Mouse (Mus musculus) G1E (cell line): ENCODE data around the gene Nrf1. TPM values are rescaled to one million over a fixed set of nuclear protein-coding genes. Genes with fewer than 3 reads are reported as not detected.

Source experiments
- ATAC-seq: 2 replicates; pipeline ENCODE4 v1.8.0; 2016; ENCODE audit warnings: mild to moderate bottlenecking; ENCODE audit not compliant: insufficient number of reproducible peaks, poor library complexity, low FRiP score, severe bottlenecking; ENCODE audit errors: extremely low read depth
- DNase-seq: peaks from one replicate; pipeline ENCODE4 v3.0.0; 2012; ENCODE audit warnings: low spot score
- H3K27me3 ChIP-seq: 2 replicates; pipeline ENCODE4 v1.6.1; 2012; ENCODE audit warnings: mild to moderate bottlenecking, low read length, inconsistent platforms; ENCODE audit not compliant: insufficient read depth
- H3K36me3 ChIP-seq: replicated peaks from 2 replicates; pipeline ENCODE3; 2012; ENCODE audit warnings: mild to moderate bottlenecking, inconsistent platforms
- H3K4me1 ChIP-seq: 2 replicates; pipeline ENCODE4 v1.6.1; 2012; ENCODE audit warnings: low read depth, low read length, inconsistent platforms, mixed read lengths; ENCODE audit not compliant: insufficient read depth
- H3K4me3 ChIP-seq: 2 replicates; pipeline ENCODE4 v1.5.1; 2012; ENCODE audit warnings: low read depth, mild to moderate bottlenecking, inconsistent platforms, low read length, moderate library complexity, mixed read lengths
- H3K9me3 ChIP-seq: replicated peaks from 2 replicates; pipeline ENCODE4 v1.6.1; 2012; ENCODE audit warnings: inconsistent platforms
- CTCF ChIP-seq: IDR thresholded peaks from 2 replicates; pipeline ENCODE4 v1.5.1; 2012; ENCODE audit warnings: low read depth, low read length, inconsistent platforms, mixed read lengths
- GATA1 ChIP-seq: IDR thresholded peaks from 2 replicates; pipeline ENCODE4 v1.6.1; 2012; ENCODE audit warnings: borderline replicate concordance, low read length, inconsistent platforms, mixed read lengths
- GATA2 ChIP-seq: IDR thresholded peaks from 2 replicates; pipeline ENCODE4 v1.6.1; 2012; ENCODE audit warnings: low read depth, low read length, inconsistent platforms, borderline replicate concordance
- POLR2AphosphoS5 ChIP-seq: IDR thresholded peaks from 2 replicates; pipeline ENCODE4 v1.6.1; 2012; ENCODE audit warnings: low read depth, low read length, inconsistent platforms; ENCODE audit not compliant: insufficient replicate concordance
- TAL1 ChIP-seq: conservative IDR thresholded peaks from 2 replicates; pipeline ENCODE4 v1.6.1; 2012; ENCODE audit warnings: low read depth, low read length, inconsistent platforms, mixed read lengths
- polyA plus RNA-seq: library from polyadenylated mRNA; stranded (reverse); fragments of >175 nt; gene quantifications from 2 replicates; pipeline ENCODE4 v1.2.3, GENCODE M21; 2012
- total RNA-seq, 2 experiments: library from RNA; stranded (forward) in 1 of 2; stranded (reverse) in 1 of 2; fragments of 200-1000 nt in 1 of 2; fragments of >200 nt in 1 of 2; fragmentation: Nextera tagmentation in 1 of 2; gene quantifications; 2 replicates each; pipeline ENCODE4 v1.2.3; 2014 to 2017

Gene Nrf1
- total and polyA plus RNA-seq, 3 experiments: 9.7 to 79.0 (median 52.4) TPM

DNA sequence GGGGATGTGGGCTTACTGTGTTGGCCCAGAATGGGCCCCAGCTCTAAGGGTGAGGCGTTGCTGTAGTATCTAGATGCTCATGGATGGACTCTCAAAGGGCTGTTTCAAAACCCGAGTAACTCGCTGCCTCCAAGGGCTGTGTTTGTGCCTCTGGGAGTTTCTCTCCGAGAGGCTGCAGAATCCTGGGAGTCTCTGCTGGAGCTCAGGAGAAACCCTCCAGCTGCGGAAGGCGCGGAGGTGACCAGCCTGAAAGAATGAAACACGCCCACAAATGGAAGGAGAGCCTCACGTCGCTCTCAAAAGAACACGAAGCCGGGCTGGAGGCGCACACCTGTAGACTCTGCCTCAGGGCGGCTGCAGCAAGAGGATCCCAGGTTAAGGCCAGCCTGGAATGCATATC is 129.5 kb downstream of the Nrf1 start:
- no peak for DNase-seq
- Histone ChIP-seq H3K9me3 (peaks cover 8% of the 10 kb centered on the region; the same call in 1 of the 2 replicates), H3K36me3 (no peaks in the 10 kb centered on the region), H3K4me1 (peaks cover 42% of the 10 kb centered on the region), H3K4me3 (no peak overlapping the region), H3K27me3 (peaks cover 94% of the 10 kb centered on the region)
- ATAC-seq: no peak
- TF ChIP-seq CTCF (no peak), POLR2AphosphoS5 (no peak), GATA2 (no peak), TAL1 (no peak), GATA1 (no peak)

DNA sequence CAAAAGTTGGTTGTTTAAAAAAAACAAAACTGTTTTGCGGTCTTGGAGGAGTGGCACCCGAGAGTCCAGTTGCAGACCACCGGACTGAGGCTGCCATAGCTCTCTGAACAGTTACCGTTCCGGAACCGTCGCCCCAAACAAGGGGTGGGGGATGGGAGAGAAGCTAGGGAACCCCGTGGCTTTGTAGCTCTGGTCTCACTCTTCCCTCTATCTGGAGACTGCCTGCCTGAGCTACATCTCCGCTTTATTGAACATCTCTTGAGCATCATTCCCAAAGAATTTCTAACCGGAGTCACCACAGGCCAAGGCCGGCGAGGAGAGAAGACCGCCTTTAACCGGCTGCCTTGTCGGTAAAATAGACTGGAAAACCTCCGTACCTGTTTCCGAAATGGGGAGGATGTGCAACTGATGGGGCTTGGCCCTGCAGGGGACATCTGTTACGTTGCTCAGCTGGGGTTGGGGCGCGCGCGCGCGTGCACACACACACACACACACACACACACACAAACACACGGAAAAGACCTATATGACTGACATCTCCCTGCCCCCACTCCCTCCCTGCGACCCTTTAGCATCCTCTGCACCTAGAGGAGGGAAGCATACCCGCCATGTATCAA is 130.3 kb downstream of the Nrf1 start:
- peaks cover 35% of the 10 kb centered on the region for H3K4me1 ChIP-seq
- DNase-seq: no peak
- peaks cover 4% of the 10 kb centered on the region; the same call in 1 of the 2 replicates for H3K9me3 ChIP-seq
- ATAC-seq: no peak
- no peak overlapping the region for H3K4me3 ChIP-seq
- no peaks in the 10 kb centered on the region for H3K36me3 ChIP-seq
- TF ChIP-seq GATA1: no peak
- TF ChIP-seq GATA2: no peak
- no peak for TF ChIP-seq POLR2AphosphoS5
- no peak for TF ChIP-seq TAL1
- TF ChIP-seq CTCF: no peak
- H3K27me3 ChIP-seq: peaks cover 94% of the 10 kb centered on the region

DNA sequence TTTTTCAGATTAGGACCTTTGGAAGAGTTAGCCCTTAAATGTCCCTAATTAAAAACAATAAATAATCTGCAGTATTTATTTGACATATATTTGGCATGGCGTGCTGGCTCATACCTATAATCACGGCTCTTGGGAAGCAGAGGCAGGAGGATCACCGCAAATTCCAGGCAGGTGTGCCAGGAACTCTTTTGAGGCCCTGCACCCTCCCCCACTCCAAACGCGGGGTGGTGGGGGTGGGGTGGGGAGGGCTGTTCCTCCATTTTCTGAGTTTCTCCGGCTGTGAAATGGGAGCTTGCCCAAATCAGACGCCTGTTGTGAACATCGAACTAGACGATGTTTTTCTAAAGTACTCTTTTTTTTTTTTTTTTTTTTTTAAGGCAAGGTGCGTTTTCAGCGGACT is 131.3 kb downstream of the Nrf1 start:
- no peak overlapping the region for H3K4me3 ChIP-seq
- DNase-seq (no peak), ATAC-seq (no peak)
- TF ChIP-seq GATA2 (no peak), POLR2AphosphoS5 (no peak), CTCF (no peak), TAL1 (no peak), GATA1 (no peak)
- H3K9me3 ChIP-seq: no peaks in the 10 kb centered on the region
- H3K36me3 ChIP-seq: no peaks in the 10 kb centered on the region
- H3K27me3 ChIP-seq: peaks cover 93% of the 10 kb centered on the region
- peaks cover 26% of the 10 kb centered on the region for H3K4me1 ChIP-seq

DNA sequence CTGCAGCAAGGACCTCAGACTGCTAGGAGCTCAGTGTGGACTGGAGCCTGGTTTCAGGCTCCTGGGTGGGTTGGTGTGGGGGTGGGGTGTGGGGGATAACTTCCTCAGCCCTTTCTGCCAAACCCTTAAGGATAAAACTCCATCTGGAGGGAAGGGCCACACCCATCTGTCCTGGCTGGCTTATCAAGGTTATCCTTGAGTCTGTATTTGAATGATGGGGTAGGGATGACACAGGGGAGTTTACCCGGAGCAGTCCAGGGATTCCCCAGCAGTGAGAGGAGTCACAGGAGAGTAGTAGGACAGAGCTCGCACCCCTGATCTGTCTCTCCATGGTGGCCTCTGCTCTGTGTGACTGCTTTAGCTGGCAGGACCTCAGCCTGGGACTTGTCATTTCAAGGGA is 132.5 kb downstream of the Nrf1 start:
- Histone ChIP-seq H3K4me3 (no peak overlapping the region), H3K27me3 (peaks cover 93% of the 10 kb centered on the region)
- TF ChIP-seq CTCF (no peak), GATA2 (no peak), TAL1 (no peak)

DNA sequence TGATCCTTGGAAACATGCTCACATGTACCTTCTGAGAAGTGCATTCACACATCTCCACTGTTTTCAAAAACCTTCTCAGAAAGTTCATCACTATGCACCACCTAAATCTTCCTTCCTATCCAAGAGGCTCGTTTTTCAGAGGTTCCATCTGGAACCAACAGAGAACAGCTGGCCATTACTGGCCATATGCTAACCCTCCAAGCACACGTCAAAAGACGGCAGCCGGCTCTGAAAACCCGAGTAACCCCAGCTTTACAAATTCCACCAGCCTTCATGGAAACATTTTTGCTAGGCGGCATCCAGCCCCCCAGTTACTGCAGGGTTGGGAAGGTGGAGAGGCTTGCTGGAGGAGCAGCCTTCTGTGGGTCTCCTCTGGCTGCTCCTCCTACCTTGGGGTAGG is 134.2 kb downstream of the Nrf1 start:
- Histone ChIP-seq H3K9me3 (no peaks in the 10 kb centered on the region), H3K4me1 (no peaks in the 10 kb centered on the region; the same call in 1 of the 2 replicates), H3K27me3 (peaks cover 88% of the 10 kb centered on the region), H3K4me3 (no peak overlapping the region), H3K36me3 (no peaks in the 10 kb centered on the region)
- ATAC-seq (no peak), DNase-seq (no peak)
- TF ChIP-seq CTCF: no peak
- TF ChIP-seq GATA2: no peak
- TF ChIP-seq TAL1: no peak
- TF ChIP-seq POLR2AphosphoS5: no peak
- TF ChIP-seq GATA1: no peak

More for the DNA sequence above, 132.5 kb downstream of the Nrf1 start:
- no peak for DNase-seq
- H3K9me3 ChIP-seq: no peaks in the 10 kb centered on the region
- no peaks in the 10 kb centered on the region for H3K36me3 ChIP-seq
- H3K4me1 ChIP-seq: peaks cover 13% of the 10 kb centered on the region
- ATAC-seq: no peak

DNA sequence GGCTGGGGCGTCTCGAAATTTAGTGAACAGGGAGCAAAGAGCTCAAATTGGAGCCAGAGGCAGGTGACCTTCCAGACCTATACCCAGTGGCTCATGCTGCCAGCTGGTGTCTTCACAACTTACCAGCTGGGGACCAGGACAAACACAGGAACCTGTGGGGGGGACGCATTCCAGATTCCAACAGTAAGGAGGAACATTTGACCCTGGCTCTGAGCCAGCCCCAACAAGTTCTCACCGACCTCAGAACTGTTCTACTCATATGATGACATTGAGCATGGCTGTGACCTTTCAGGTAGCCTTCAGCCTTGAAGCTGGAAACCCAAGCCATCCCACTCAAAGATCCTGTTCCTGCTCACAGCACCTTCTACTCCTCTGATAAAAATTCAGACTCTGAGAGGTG is 135.8 kb downstream of the Nrf1 start:
- ATAC-seq (no peak), DNase-seq (no peak)
- Histone ChIP-seq H3K4me1 (no peaks in the 10 kb centered on the region), H3K27me3 (peaks cover 79% of the 10 kb centered on the region), H3K4me3 (no peak overlapping the region), H3K9me3 (no peaks in the 10 kb centered on the region), H3K36me3 (no peaks in the 10 kb centered on the region)
- TF ChIP-seq TAL1: no peak
- no peak for TF ChIP-seq POLR2AphosphoS5
- TF ChIP-seq GATA2: no peak
- TF ChIP-seq GATA1: no peak
- TF ChIP-seq CTCF: no peak
